Mouse (Mus musculus) stomach, postnatal 0 days (tissue): Measurements from ENCODE around the gene Cdc42ep4.

Experiments
- CTCF ChIP-seq: IDR thresholded peaks from 2 replicates; pipeline ENCODE4 v1.5.1; 2016; ENCODE audit warnings: antibody characterized with exemption, low read depth, mild to moderate bottlenecking, moderate library complexity
- EP300 ChIP-seq: optimal IDR thresholded peaks from 2 replicates; pipeline ENCODE3; 2016; ENCODE audit warnings: antibody characterized with exemption

GRCm38 (mm10) chr11:113771187-113771586 is 19.5 kb upstream of the Cdc42ep4 start:
- TF ChIP-seq CTCF (no peak), EP300 (no peak)
